Mouse (Mus musculus) left cerebral cortex, postnatal 10 days (tissue): Measurements from ENCODE around the gene 1190007I07Rik. TPM values are rescaled to one million over a fixed set of nuclear protein-coding genes. Genes with fewer than 3 reads are reported as not detected.

ENCODE experiments used
- DNase-seq, 2 experiments: peaks; one replicate each; pipeline ENCODE4 v3.0.0; 2021 to 2022; ENCODE audit warnings: low spot score in 2 of 2, mixed read lengths in 1 of 2; ENCODE audit errors: extremely low spot score in 1 of 2
- intact Hi-C: fragments of 180-260 bp; cut with DNase I; formaldehyde crosslinking; loops from one replicate; pipeline ENCODE4 v1.15.1; 2025
- total RNA-seq, 2 experiments: library from RNA; stranded (reverse); gene quantifications; 2 replicates each; pipeline ENCODE4 v1.2.3; 2021

1190007I07Rik gene
- 10 to 100 TPM; 16.1 to 17.4 TPM for total RNA-seq

GRCm38 (mm10) chr10:82622671-82623552, at the start of gene 1190007I07Rik:
1190007I07Rik (minus strand) TSS chr10:82623228.
- intact Hi-C loops = no loop called here
- DNase-seq = peak; percentile 82 to 95

DNA sequence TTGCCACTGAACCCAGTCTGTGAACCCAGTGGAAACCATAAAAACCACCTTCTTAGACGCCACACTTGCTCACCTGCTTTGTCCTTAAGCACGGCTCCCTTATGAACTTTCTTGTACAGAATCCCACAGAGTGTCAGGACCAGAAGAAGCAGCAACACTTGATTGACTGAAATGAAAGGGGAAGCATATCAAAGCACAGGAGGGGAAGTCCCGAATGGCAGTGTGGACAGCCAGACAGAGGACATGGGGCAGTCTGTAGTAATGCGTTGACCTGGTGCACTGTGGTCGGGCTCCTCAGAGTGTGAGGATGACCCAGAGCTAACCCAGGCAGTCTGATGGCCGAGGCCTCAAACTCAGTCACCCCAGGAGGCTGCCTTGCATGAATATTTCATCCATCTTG, 47.2 kb upstream of the 1190007I07Rik start:
- no peak for DNase-seq
- intact Hi-C loops = no loop called here

DNA sequence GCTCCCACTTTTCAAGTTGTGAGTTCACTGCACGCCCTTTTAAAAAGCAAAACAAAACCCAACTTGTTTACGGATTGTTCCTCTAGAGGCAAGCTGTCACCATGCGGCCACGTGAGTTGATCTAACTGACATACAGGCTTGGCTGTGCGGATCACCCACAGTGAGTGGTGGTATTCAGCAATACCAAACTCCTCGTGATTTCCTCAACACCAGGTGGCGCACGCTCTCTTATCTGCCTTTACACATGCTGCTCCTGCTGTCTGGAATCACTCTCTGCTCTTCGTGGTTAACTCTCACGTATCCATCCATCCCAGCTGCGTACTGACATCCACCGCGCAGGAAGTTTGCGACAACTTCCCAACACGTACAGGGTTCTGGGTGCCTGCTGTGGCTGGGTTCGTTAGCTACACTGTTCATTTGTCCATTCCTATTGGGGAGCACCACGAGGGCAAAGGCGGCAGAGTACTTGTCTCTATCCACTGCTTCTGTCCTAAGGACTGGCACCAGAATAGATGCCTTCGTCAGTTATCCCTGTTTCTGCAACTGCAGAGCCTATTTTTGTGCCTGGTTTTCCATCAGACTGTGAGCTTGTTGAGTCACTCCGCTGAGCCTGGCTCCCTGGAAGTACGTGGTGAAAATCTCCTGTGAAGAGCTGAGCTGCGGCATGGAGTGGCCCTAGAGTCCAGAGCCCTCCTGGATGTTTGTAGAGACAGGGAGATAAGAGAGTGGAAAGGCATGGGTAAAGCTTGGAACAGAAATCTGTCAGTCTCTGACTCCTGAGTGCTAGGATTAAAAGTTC, 43.6 kb upstream of the 1190007I07Rik start:
- DNase-seq = peak; percentile 89 to 91
- intact Hi-C loops = no loop called here

- DNase-seq = no peak
- intact Hi-C loops = no loop called here
Measured at GRCm38 (mm10) chr10:82665951-82666350, 42.9 kb upstream of the 1190007I07Rik start.

DNA sequence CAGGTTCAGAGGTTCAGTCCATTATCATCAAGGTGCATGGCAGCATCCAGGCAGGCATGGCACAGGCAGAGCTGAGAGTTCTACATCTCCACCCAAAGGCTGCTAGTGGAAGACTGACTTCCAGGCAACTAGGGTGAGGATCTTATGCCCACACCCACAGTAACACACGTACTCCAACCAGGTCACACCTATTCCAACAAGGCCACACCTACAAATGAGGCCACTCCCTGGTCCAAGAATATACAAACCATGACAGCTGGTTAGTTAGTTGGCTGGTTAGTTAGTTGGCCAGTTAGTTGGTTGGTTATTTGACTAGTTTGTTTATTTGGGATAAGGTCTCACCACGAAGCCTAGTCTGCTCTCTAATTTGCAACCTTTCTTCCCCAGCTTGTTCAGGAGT, 40.3 kb upstream of the 1190007I07Rik start:
- intact Hi-C loops = no loop called here
- no peak for DNase-seq

DNA sequence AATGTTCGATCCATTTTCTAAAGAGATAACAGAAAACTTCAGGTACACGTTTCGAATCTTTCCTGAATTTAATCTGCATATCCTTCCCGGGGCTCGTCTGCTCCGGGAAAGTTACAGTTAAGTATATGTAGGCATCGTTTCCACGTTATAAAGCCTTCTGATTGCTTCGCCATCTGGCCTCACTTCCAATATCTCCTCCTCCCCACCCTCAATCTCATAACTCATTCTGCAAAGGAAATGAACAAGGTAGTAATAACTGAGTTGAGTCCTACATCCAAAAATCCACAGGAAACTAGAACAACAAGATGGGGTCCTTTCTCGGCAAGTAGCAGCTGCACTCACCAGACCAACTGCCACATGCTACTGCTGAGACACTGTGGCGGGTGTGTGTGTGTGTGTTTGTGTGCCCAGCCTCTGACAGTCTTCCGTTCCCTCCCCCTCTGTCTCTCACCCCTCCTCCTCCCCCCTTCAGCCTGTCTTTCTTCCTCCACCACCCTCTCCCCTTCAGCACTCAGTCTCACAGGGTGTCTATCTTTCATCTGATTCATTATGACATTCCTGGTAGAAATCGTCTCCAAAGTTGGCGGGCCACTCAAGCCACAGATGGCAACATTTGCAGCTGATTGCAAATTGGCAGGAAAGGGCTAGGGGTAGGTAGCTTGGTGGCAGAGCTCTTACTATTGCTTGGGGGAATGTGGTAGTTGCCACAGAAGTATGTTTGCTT, 39.4 kb upstream of the 1190007I07Rik start:
- intact Hi-C loops = no loop called here
- peak in 1 of 2 experiments; percentile 37 for DNase-seq

- peak in 1 of 2 experiments; percentile 54 for DNase-seq
- intact Hi-C loops = no loop called here
Measured at GRCm38 (mm10) chr10:82661820-82662219, 38.8 kb upstream of the 1190007I07Rik start.

- intact Hi-C loops = no loop called here
- DNase-seq = no peak
Measured at GRCm38 (mm10) chr10:82654581-82654980, 31.6 kb upstream of the 1190007I07Rik start.

- DNase-seq = no peak
- intact Hi-C loops = no loop called here
Measured at GRCm38 (mm10) chr10:82652625-82653024, 29.6 kb upstream of the 1190007I07Rik start.

DNA sequence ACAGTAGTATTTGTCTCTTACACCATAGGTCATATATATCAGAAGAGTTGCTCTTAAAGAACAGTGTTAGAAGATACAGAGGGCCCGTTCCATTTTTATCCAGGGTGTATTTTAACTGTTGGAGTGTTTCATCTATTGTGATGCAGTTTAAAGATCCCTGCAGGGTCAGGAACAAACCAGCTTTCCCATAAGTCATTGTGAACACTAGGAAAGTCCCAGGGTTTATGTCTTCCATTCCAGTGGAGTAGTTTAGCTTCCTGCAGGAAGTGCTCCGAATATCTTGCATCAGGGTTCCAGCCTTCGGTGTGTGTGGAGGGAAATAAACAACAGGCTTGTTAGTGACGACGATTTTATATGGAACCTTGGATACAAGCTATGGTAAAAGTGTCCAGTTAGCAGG, 28.2 kb upstream of the 1190007I07Rik start:
- DNase-seq = no peak
- intact Hi-C loops = no loop called here

DNA sequence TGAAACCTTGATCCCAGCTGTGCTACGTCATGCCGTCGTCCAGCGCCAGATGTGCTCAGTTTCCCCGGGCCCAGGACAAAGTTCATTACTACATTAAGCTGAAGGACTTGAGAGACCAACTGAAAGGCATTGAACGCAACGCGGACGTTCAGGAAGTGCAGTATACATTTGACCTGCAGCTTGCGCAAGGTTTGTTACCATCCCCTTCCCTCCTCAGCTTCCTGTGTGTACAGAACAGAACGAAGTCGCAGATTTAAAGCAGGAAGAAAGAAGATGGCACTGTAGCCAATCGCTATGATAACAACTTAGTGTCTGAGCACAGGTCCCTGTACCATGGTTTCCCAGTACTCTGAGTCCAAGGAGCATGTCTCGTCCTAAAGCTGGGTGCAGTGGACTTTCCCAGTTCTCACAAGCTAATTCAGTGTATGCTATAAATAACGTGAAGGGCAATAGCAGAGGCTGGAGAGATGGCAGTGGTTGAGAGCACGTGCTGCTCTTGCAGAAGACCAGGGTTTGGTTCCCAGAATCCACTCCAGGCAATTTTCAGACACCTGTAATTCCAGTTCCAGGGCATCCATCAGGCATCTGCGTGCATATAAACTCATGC, 24.3 kb upstream of the 1190007I07Rik start:
- DNase-seq = no peak
- intact Hi-C loops = no loop called here

DNA sequence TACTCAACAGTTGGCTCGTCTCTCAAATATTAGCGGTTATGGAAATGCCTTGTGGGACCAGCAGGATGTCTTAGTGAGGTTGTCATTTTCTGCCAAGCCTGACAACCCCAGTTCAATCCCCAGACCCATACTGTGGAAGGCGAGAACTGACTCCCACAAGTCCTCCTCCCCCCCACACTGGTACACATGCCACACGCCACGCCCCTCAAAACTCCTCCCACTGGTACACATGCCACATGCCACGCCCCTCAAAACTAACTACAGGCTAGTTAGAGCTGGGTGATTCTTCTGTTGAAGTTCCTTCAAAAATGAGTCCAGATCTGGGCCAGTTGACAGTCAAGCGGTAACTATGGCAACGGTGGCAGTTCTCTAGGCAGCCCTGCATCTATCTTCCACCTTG, 23.1 kb upstream of the 1190007I07Rik start:
- intact Hi-C loops = no loop called here
- no peak for DNase-seq

GRCm38 (mm10) chr10:82641481-82641880, 18.5 kb upstream of the 1190007I07Rik start:
- DNase-seq = no peak
- intact Hi-C loops = no loop called here

GRCm38 (mm10) chr10:82639032-82639698, 16.1 kb upstream of the 1190007I07Rik start:
- DNase-seq = no peak
- intact Hi-C loops = no loop called here

DNA sequence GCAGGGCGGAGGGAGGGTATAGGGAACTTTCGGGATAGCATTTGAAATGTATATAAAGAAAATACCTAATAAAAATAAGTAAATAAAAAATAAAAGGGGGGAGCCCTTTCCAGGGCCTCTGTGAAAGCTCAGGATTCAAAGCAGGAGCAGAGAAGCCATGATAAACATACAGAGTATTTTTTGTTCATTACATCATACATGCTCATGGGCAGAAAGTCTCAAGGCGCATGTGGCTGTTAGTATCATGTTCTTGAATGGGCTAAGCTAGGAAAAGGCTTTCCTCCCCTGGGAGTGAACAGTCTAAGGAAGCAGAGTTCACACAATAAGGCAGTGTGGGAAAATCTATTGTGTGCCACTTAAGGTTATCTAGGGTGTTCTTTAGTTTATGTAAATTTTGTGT, 13.3 kb upstream of the 1190007I07Rik start:
- DNase-seq = no peak
- intact Hi-C loops = no loop called here

DNA sequence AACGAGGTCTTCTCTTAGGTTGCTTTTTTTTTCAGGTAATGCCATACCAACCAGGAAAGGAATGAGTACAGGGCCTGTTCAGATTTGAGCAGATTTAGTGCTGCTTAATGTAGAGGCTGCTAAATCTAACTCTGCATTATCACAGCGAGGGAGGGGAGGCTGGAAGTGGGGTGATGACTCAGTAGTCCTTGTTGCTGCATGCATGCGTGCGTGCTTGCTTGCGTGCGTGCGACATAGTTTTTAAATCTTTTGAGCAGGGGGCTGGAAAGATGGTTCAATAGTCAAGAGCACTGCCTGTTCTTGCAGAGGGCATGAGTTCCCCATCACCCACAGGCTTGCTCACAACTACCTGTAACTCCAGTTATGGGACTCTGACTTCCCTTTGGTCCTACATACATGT, 11.3 kb upstream of the 1190007I07Rik start:
- intact Hi-C loops = no loop called here
- no peak for DNase-seq

DNA sequence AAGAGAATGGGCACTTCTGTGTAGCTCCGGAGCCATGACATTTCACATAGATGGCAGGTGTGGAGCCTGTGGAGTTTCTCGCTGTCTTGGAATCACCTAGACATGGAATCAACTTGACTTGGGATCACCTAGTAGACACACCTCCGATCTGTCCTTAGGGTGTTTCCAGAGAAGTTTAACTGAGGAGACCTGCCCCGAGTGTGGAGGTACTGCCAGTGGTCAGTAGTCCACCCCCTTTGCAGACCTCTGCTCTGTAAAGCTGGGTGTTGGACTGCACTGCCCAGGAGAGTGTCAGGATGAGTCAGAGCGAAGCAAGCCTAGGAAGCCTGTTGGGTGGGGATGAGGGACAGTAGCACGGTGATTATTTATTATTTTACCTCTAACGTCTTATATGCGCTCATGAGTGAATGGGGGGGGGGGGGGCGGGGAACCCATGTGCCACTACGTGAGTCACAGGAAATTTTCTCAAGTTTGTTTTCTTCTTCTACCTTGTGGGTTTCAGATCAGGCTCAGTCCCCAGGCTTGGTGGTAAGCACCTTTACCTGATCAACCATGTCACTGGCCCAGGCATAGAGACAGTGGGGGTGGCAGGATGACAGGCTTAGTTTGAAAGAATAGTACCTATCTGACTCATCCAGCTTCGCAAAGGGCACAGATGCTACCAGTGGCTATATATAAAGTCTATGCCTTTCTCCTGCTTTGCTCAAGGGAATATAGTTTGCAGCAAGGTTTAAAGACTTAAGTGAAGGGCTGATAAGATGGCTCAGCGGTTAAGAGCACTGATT, 9.7 kb upstream of the 1190007I07Rik start:
- DNase-seq = no peak
- intact Hi-C loops = no loop called here

- no peak for DNase-seq
- intact Hi-C loops = no loop called here
Measured at GRCm38 (mm10) chr10:82631133-82631532, 8.1 kb upstream of the 1190007I07Rik start.
